Mouse (Mus musculus) kidney, adult 2 months (tissue): ENCODE measurements around the gene Olfr1120. TPM values are rescaled to one million over a fixed set of nuclear protein-coding genes. Genes with fewer than 3 reads are reported as not detected.
"Not testable (repeated sequence)": the region's sequence is repeated elsewhere in the genome, so short reads cannot be mapped to it uniquely, and the experiment has no call there.

ENCODE experiments used
- DNase-seq: peaks from one replicate; pipeline ENCODE4 v3.0.0; 2021
- H3K27ac ChIP-seq: fragments of 200-500 bp; 2 replicates; pipeline ENCODE4 v1.5.1; 2012; ENCODE audit warnings: low read depth, low read length, control low read depth, inconsistent platforms; ENCODE audit not compliant: insufficient read depth
- H3K27me3 ChIP-seq: fragments of 200-500 bp; replicated peaks from 2 replicates; pipeline ENCODE4 v1.6.1; 2012; ENCODE audit warnings: mild to moderate bottlenecking, moderate library complexity, low read length, inconsistent platforms; ENCODE audit not compliant: control insufficient read depth, insufficient read depth
- H3K36me3 ChIP-seq: fragments of 200-500 bp; 2 replicates; pipeline ENCODE4 v1.6.1; 2012; ENCODE audit warnings: mild to moderate bottlenecking, moderate library complexity, low read length, inconsistent platforms; ENCODE audit not compliant: control insufficient read depth, insufficient read depth
- H3K4me1 ChIP-seq: fragments of 200-500 bp; 2 replicates; pipeline ENCODE4 v1.6.1; 2011; ENCODE audit warnings: low read length; ENCODE audit not compliant: control insufficient read depth, insufficient read depth
- H3K4me3 ChIP-seq: fragments of 200-500 bp; 2 replicates; pipeline ENCODE4 v1.5.1; 2011; ENCODE audit warnings: mild to moderate bottlenecking, low read depth, low read length, control low read depth; ENCODE audit not compliant: insufficient read depth
- CTCF ChIP-seq: fragments of 200-500 bp; conservative IDR thresholded peaks from 2 replicates; pipeline ENCODE4 v1.5.1; 2011; ENCODE audit warnings: low read depth, mild to moderate bottlenecking, control low read depth, low read length, moderate library complexity, mixed read lengths; ENCODE audit not compliant: insufficient read depth, insufficient read length
- POLR2A ChIP-seq: fragments of 200-500 bp; IDR thresholded peaks from one replicate; pipeline ENCODE4 v1.6.1; 2011; ENCODE audit warnings: low read depth, low read length, control low read depth
- WGBS: fragments of 180-500 bp; shearing (Covaris S2); methylation state at CpG from one replicate; pipeline ENCODE4 v1.1.7; 2018; 5-methylcytosine and 5-hydroxymethylcytosine counted together
- polyA plus RNA-seq: library from polyadenylated mRNA; depleted of rRNA; stranded (reverse); fragments of >200 nt; gene quantifications from 2 replicates; pipeline ENCODE4 v1.2.3, GENCODE M21; 2012; rRNA removed

Olfr1120 gene
- polyA plus RNA-seq: not detected in 2 replicates

DNA sequence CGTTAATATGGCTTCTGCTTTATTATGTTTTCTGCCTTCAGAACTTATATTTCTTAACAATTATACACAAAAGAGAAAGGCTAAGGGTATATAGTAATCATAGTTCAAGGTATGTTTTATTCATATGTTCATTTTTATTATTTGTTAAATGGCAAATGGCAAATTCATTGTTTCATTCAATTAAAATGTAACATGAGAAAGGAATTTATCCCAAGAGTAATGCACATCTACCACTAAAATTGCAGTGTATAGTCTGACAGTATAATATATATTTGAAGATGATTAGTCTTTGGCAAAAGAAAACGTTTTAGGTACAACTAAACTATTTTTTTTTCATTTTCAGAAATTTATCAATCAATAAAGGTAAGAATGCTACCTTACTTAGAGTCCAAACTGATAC lies at the start of gene Olfr1120:
Olfr1120 (plus strand) TSS at position 301 of the 400 bp plus-strand sequence.
- no peak within 1 kb of the TSS for H3K27ac ChIP-seq
- DNase-seq: no peak
- no peaks in the 10 kb centered on the region for H3K27me3 ChIP-seq
- no peak within 1 kb of the TSS for H3K4me3 ChIP-seq
- no peak for TF ChIP-seq POLR2A
- TF ChIP-seq CTCF: no peak
- WGBS: 45% methylated on average over 2 of the region's 2 CpGs
- no peaks in the 10 kb centered on the region for H3K36me3 ChIP-seq
- no peaks in the 10 kb centered on the region for H3K4me1 ChIP-seq

DNA sequence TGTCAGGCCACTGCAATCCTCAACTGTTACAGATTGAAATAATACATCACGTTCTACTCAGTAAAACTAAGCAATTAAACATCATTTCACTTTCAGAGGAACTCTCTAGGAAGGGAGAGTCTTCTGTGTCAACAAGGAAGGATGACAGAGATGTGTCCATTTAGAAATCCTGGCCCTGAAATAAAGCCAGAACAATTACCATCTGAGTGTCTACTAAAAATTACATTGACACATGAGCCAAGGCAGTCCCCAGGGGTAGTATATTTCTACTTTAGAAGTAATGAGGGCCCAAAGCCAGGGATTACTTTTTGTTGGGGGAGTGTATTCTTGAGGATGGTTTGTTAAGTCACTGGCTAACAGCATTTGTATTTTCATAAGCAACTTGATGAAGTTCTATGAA lies 47.3 kb upstream of the Olfr1120 start, which contains the start of gene Olfr1118:
Olfr1118 (plus strand) TSS at position 301 of the 400 bp plus-strand sequence.
- WGBS: 56% methylated on average over 1 of the region's 1 CpGs

DNA sequence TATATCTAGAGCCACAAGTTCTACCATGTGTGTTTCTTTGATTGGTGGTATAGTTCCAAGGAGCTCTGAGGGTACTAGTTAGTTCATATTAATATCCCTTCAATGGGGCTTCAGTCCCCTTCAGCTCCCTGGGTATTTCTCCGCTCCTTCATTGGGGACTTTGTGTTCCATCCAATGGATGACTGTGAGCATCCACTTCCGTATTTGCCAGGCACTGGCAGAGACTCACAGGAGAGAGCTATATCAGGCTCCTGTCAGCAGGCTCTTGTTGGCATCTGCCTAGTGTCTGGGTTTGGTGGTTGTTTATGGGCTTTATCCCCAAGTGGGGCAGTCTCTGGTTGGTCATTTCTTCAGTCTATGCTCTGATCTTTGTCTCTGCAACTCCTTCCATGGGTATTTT lies 5.5 kb downstream of the Olfr1120 start:
- H3K36me3 ChIP-seq, H3K27me3 ChIP-seq, DNase-seq, H3K27ac ChIP-seq, H3K4me1 ChIP-seq, H3K4me3 ChIP-seq: not testable (repeated sequence)
- WGBS: 92% methylated on average over 2 of the region's 2 CpGs

More for the DNA sequence above, 47.3 kb upstream of the Olfr1120 start, which contains the start of gene Olfr1118:
- no peak for TF ChIP-seq CTCF
- TF ChIP-seq POLR2A: no peak
- no peak within 1 kb of the TSS for H3K27ac ChIP-seq
- DNase-seq: no peak
- no peak within 1 kb of the TSS for H3K4me3 ChIP-seq
- H3K4me1 ChIP-seq: no peaks in the 10 kb centered on the region
- H3K36me3 ChIP-seq: no peaks in the 10 kb centered on the region
- no peaks in the 10 kb centered on the region for H3K27me3 ChIP-seq

DNA sequence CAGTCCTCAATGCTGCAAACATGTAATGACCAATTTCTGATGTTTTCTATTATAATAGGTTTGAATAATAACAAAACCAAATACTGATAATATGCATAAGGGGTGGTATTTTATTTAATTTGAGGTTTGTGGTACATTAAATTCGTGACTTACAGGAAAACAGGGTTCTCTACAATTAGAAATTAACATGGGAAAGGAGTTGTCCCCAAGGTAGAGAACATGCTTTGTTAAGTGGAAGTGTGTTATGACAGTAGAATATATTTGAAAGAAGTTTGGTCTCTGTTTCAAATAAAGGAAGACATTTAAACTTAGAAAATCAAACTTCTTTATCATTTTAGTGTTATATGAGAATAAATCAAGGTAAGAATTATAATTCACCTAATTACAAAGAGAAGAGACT lies 15.0 kb downstream of the Olfr1120 start, which contains the start of gene Olfr1121:
Olfr1121 (plus strand) TSS at position 301 of the 400 bp plus-strand sequence.
- H3K27me3 ChIP-seq: no peaks in the 10 kb centered on the region
- no peaks in the 10 kb centered on the region for H3K4me1 ChIP-seq
- TF ChIP-seq CTCF (no peak), POLR2A (no peak)
- 14% methylated on average over 1 of the region's 1 CpGs for WGBS
- no peak for DNase-seq
- H3K27ac ChIP-seq: no peak within 1 kb of the TSS
- H3K36me3 ChIP-seq: no peaks in the 10 kb centered on the region
- H3K4me3 ChIP-seq: no peak within 1 kb of the TSS

DNA sequence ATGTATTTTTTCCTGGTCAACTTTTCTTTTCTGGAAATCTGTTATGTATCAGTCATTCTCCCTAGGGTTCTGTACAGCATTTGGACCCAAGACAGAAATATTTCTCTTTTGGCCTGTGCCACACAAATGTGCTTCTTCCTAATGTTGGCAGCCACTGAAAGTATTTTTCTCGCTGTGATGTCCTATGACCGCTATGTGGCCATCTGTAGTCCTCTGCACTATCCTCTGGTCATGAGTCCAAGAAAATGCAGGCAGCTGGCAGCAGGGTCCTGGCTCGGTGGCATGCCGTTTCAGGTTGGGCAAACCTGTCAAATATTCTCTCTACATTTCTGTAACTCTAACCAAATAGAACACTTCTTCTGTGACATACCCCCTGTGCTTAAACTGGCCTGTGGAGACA lies 17.1 kb downstream of the Olfr1120 start:
- DNase-seq: no peak

DNA sequence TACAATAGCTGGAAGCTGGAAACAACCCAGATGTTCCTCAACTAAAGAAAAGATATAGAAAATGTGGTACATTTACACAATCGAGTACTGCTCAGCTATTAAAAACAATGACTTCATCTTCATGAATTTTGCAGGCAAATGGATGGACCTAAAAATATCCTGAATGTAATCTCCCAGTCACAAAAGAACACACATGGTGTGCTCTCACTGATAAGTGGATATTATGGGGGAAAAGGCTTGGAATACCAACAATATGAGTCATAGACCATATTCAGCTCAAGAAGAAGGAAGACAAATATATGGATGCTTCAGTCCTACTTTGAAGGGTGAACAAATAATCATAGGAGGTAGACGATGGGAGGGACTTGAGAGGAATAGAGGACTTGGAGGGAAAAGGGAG lies 29.3 kb downstream of the Olfr1120 start:
- Histone ChIP-seq H3K36me3 (no peaks in the 10 kb centered on the region), H3K27me3 (no peaks in the 10 kb centered on the region), H3K27ac (no peak overlapping the region), H3K4me1 (no peaks in the 10 kb centered on the region), H3K4me3 (no peak overlapping the region)
- no peak for DNase-seq
- 81% methylated on average over 2 of the region's 2 CpGs for WGBS
- TF ChIP-seq CTCF: no peak
- no peak for TF ChIP-seq POLR2A

More for the DNA sequence above, 17.1 kb downstream of the Olfr1120 start:
- no peaks in the 10 kb centered on the region for H3K27me3 ChIP-seq
- TF ChIP-seq POLR2A: no peak
- no peak for TF ChIP-seq CTCF
- WGBS: 88% methylated on average over 4 of the region's 4 CpGs
- no peaks in the 10 kb centered on the region for H3K36me3 ChIP-seq
- no peak overlapping the region for H3K27ac ChIP-seq
- no peak overlapping the region for H3K4me3 ChIP-seq
- H3K4me1 ChIP-seq: no peaks in the 10 kb centered on the region

DNA sequence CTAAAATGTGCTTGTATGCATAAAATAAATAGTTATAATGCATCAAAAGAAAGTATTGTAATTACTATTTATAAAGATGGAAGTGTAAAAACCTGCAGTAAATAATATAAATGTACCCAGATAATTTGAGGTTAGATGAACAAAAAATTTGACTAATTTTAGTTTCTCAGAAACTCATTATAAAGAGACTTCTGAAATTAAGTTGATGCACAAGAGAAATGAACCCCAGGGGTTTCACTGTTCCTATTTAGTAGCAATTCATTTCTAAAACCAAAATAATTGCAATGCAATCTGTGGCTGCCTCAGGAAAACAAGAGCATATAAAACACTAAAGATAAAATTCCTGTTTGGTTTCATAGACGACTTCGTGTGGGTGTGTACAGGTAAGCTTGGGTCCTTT lies 30.9 kb downstream of the Olfr1120 start, which contains the start of gene Olfr1122:
Olfr1122 (plus strand) TSS at position 301 of the 400 bp plus-strand sequence.
- TF ChIP-seq CTCF: no peak
- TF ChIP-seq POLR2A: no peak
- H3K36me3 ChIP-seq: no peaks in the 10 kb centered on the region
- H3K4me1 ChIP-seq: no peaks in the 10 kb centered on the region
- H3K4me3 ChIP-seq: no peak within 1 kb of the TSS
- WGBS: 80% methylated on average over 2 of the region's 2 CpGs
- no peak for DNase-seq
- no peak within 1 kb of the TSS for H3K27ac ChIP-seq
- H3K27me3 ChIP-seq: no peaks in the 10 kb centered on the region

DNA sequence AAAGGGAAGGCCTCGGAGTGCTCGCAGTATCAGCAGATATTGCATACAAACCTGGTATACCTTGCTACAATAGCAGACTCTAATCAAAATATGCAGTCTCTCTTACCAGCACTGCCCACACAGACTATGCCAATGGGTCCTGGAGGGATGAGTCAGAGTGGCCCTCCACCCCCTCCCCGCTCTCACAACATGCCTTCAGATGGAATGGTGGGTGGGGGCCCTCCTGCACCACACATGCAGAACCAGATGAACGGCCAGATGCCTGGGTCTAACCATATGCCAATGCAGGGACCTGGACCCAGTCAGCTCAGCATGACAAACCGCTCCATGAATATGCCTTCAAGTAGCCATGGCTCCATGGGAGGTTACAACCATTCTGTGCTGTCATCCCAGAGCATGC lies 39.0 kb downstream of the Olfr1120 start:
- DNase-seq, H3K4me1 ChIP-seq, H3K36me3 ChIP-seq, H3K27ac ChIP-seq, H3K27me3 ChIP-seq, H3K4me3 ChIP-seq: not testable (repeated sequence)
- 88% methylated on average over 5 of the region's 5 CpGs for WGBS

DNA sequence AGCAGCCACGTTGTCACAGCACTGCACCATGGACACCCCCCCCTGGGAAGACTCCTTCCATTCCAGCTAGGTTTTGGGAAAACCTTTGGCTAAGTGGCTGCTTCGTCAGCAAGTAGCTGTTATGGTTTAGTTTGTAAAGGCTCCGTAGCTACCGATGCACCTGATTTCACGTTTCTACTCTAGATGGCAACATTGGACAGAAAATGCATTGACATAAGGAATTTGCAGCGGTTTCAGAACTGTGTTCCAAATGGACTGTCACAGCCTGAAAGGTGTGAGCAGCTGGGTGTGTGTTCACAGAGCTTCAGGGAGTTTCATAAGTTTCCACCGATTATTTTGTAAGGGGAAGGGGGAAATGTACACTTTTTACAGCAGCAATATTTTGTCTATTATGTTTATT lies 40.1 kb downstream of the Olfr1120 start:
- 75% methylated on average over 7 of the region's 7 CpGs for WGBS
- DNase-seq, H3K27me3 ChIP-seq, H3K4me3 ChIP-seq, H3K36me3 ChIP-seq, H3K27ac ChIP-seq, H3K4me1 ChIP-seq: not testable (repeated sequence)
